Mouse (Mus musculus): ENCODE measurements around the gene Azin2. TPM values are rescaled to one million over a fixed set of nuclear protein-coding genes. Genes with fewer than 3 reads are reported as not detected.
A peak's percentile ranks its signal among the peaks of the same experiment; 100 is the strongest.

Gene Azin2
- polyA plus RNA-seq, 1 experiment from 2014 or later: 10.8 TPM

DNA sequence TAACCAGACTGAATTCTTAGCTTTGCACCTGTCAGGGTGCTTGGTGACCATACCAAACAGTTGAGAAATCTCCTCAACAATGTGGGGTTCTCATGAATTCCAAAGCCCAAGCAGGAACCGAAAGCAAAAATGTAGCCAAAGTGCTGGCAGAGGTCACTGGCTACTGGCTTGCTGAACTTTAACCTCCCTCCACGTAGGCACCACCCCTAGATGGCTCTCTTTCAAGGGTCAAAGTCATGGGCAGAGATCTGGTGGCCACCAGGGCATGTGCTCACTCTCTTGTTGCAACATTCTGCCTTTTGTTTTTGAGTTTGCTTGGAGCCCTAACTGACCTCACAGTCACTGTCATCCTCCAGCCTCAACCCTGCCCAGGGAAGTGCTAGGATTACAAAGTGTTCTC, 21.4 kb upstream of the Azin2 start:
- H3K4me2 ChIP-seq (replicated peaks; ENCODE audit: low read depth, low read length): no peak overlapping the region
- no peak overlapping the region for H3K4me3 ChIP-seq (ENCODE audit: low read depth, low read length)
- no peaks in the 10 kb centered on the region for H3K4me1 ChIP-seq (replicated peaks; ENCODE audit: control insufficient read depth, insufficient read depth, low read length)
- H3K27me3 ChIP-seq (ENCODE audit: control insufficient read depth, insufficient read depth, low read length): no peaks in the 10 kb centered on the region
- ATAC-seq (ENCODE audit: low FRiP score): no peak
- no peak for DNase-seq (ENCODE audit: low spot score)
- H3K9ac ChIP-seq (ENCODE audit: low read depth, low read length): no peak overlapping the region
- 69% methylated on average over 2 of the region's 2 CpGs for WGBS
- H3K27ac ChIP-seq (ENCODE audit: low read depth, low read length): no peak overlapping the region
- H3K36me3 ChIP-seq (ENCODE audit: control insufficient read depth, insufficient read depth, low read length): no peaks in the 10 kb centered on the region
- H3K9me3 ChIP-seq (ENCODE audit: control insufficient read depth, low read length): no peaks in the 10 kb centered on the region

DNA sequence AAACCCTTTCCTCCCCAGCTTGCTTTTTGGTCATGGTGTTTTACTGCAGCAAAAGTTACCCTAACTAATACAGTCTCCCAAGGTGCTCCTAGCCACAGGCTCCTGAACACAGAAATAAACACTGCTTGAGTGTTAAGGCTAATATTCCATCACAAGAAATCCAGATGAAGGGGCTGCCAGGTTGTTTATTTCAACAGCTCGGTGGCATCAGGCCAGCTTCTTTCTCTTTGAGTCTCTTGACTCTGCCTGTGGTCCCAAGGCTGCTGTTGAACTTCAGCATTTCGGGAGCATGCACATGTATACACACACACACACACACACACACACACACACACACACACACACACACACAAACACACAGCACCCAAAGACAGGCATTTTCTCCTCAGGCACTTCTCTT, 20.9 kb upstream of the Azin2 start:
- ATAC-seq (ENCODE audit: low FRiP score): no peak
- 93% methylated on average over 2 of the region's 2 CpGs for WGBS
- no peaks in the 10 kb centered on the region for H3K9me3 ChIP-seq (ENCODE audit: control insufficient read depth, low read length)
- H3K9ac ChIP-seq (ENCODE audit: low read depth, low read length): no peak overlapping the region
- no peaks in the 10 kb centered on the region for H3K36me3 ChIP-seq (ENCODE audit: control insufficient read depth, insufficient read depth, low read length)
- DNase-seq (ENCODE audit: low spot score): no peak
- no peak overlapping the region for H3K27ac ChIP-seq (ENCODE audit: low read depth, low read length)
- no peaks in the 10 kb centered on the region for H3K27me3 ChIP-seq (ENCODE audit: control insufficient read depth, insufficient read depth, low read length)
- no peak overlapping the region for H3K4me3 ChIP-seq (ENCODE audit: low read depth, low read length)
- no peak overlapping the region for H3K4me2 ChIP-seq (replicated peaks; ENCODE audit: low read depth, low read length)
- H3K4me1 ChIP-seq (replicated peaks; ENCODE audit: control insufficient read depth, insufficient read depth, low read length): no peaks in the 10 kb centered on the region

DNA sequence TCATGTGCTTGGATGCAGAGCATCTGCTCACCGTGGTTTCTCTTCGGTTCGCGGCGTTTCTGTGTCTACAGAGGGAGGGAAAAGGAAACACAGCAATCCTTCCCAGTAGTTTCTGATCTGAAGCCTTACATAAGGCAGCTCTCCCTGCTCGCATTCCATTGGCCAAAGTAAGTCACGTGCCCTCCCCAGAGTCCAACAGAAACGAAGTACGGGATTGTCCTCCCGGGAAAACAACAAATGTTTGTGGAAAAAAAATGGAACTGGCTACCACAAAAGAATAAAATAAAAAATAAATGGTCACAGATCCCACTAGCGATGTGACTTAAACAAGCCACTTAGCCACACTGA, 19.6 kb upstream of the Azin2 start:
- no peak for ATAC-seq (ENCODE audit: low FRiP score)
- H3K4me2 ChIP-seq (replicated peaks; ENCODE audit: low read depth, low read length): no peak overlapping the region

DNA sequence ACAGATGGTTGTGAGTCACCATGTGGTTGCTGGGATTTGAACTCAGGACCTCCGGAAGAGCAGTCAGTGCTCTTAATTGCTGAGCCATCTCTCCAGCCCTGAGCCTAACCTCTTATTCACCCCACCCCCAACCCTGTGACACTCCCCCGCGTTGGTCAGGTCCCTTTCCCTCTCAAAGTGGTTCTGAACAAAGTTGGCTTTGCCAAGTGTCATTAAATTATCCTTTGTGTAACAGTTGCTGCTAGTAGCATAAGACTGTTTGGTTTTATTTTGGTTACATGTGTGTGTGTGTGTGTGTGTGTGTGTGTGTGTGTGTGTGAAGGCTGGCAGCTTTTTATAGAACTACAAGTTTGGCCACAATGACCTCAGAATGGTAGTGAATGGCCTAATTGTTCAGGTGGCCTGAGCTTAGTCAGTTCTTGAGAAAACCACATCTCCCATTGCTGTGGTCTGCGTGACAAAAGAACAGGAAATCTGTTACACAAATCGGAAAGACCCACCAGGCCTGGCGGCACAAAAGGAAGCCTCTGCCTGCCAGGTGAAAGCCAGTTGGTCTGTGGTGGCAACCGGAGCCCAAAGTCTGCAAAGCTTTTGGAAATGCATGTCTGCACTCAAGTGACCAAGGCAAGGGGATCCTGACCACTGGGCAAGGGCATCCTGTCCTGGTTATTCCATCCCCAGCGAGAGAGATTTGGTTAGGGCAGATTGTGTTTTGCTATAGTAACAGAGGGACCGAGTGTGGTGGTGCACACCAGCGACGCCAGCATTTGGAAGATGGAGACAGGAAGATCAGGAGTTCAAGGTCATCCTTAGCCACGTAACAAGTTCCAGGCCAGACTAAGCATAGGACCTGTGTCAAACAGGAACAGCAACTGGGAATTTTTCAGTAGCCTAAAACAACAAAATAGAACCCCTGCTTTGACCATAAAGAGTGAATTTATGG, 18.9 kb upstream of the Azin2 start:
- no peak overlapping the region for H3K27ac ChIP-seq (ENCODE audit: low read depth, low read length)
- WGBS: 81% methylated on average over 12 of the region's 12 CpGs
- no peaks in the 10 kb centered on the region for H3K4me1 ChIP-seq (replicated peaks; ENCODE audit: control insufficient read depth, insufficient read depth, low read length)
- no peaks in the 10 kb centered on the region for H3K36me3 ChIP-seq (ENCODE audit: control insufficient read depth, insufficient read depth, low read length)
- no peak overlapping the region for H3K4me3 ChIP-seq (ENCODE audit: low read depth, low read length)
- DNase-seq (ENCODE audit: low spot score): no peak
- H3K9ac ChIP-seq (ENCODE audit: low read depth, low read length): no peak overlapping the region
- no peaks in the 10 kb centered on the region for H3K9me3 ChIP-seq (ENCODE audit: control insufficient read depth, low read length)
- no peak for ATAC-seq (ENCODE audit: low FRiP score)
- H3K27me3 ChIP-seq (ENCODE audit: control insufficient read depth, insufficient read depth, low read length): no peaks in the 10 kb centered on the region
- no peak overlapping the region for H3K4me2 ChIP-seq (replicated peaks; ENCODE audit: low read depth, low read length)

More for the DNA sequence above, 19.6 kb upstream of the Azin2 start:
- no peak overlapping the region for H3K4me3 ChIP-seq (ENCODE audit: low read depth, low read length)
- no peaks in the 10 kb centered on the region for H3K4me1 ChIP-seq (replicated peaks; ENCODE audit: control insufficient read depth, insufficient read depth, low read length)
- no peak overlapping the region for H3K27ac ChIP-seq (ENCODE audit: low read depth, low read length)
- no peak overlapping the region for H3K9ac ChIP-seq (ENCODE audit: low read depth, low read length)
- H3K9me3 ChIP-seq (ENCODE audit: control insufficient read depth, low read length): no peaks in the 10 kb centered on the region
- DNase-seq (ENCODE audit: low spot score): no peak
- no peaks in the 10 kb centered on the region for H3K36me3 ChIP-seq (ENCODE audit: control insufficient read depth, insufficient read depth, low read length)
- H3K27me3 ChIP-seq (ENCODE audit: control insufficient read depth, insufficient read depth, low read length): no peaks in the 10 kb centered on the region
- WGBS: 71% methylated on average over 11 of the region's 11 CpGs

DNA sequence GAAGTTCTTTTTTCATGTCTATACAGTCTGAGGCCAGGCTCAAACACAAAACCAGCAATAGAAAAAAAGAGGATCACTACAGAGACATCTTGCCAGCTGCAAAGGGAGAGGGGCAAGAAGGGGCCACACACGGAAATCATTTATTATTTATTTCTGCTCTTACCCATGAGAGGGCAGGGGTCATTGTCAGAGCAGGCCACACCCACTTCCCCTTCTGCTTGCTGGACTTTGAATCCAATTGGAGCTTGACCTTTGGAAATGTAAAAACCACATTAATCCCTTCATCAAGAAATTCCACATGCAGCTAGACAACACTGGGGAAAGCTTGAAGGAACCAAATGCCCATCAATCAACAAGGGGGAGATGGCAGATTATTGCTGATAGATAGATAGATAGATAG, 16.4 kb upstream of the Azin2 start:
- no peak overlapping the region for H3K4me2 ChIP-seq (replicated peaks; ENCODE audit: low read depth, low read length)
- no peak overlapping the region for H3K9ac ChIP-seq (ENCODE audit: low read depth, low read length)
- no peaks in the 10 kb centered on the region for H3K27me3 ChIP-seq (ENCODE audit: control insufficient read depth, insufficient read depth, low read length)
- no peak for DNase-seq (ENCODE audit: low spot score)
- H3K9me3 ChIP-seq (ENCODE audit: control insufficient read depth, low read length): no peaks in the 10 kb centered on the region
- no peak overlapping the region for H3K4me3 ChIP-seq (ENCODE audit: low read depth, low read length)
- H3K27ac ChIP-seq (ENCODE audit: low read depth, low read length): no peak overlapping the region
- H3K36me3 ChIP-seq (ENCODE audit: control insufficient read depth, insufficient read depth, low read length): no peaks in the 10 kb centered on the region
- no peaks in the 10 kb centered on the region for H3K4me1 ChIP-seq (replicated peaks; ENCODE audit: control insufficient read depth, insufficient read depth, low read length)
- ATAC-seq (ENCODE audit: low FRiP score): no peak
- WGBS: 46% methylated on average over 1 of the region's 1 CpGs

DNA sequence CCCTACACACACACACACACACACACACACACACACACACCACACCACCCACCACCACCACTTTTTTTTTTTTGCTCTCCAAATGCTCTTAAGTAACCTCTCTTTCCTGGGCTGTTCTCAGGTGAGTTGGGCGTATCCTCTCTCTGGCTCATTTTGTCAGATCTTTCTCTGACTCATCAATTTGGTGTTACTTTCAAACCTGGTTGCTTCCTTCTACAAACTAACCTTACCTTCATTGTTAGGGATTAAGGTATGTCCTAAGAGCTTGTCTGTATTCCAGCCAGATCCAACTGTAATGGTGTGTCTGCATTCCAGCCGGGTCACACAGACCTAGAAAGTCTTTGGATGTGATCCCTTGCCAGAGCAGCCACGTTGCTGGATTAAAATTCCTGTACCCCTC, 15.0 kb upstream of the Azin2 start:
- Histone ChIP-seq H3K4me2 (replicated peaks; ENCODE audit: low read depth, low read length) (no peak overlapping the region), H3K9me3 (ENCODE audit: control insufficient read depth, low read length) (no peaks in the 10 kb centered on the region), H3K4me3 (ENCODE audit: low read depth, low read length) (no peak overlapping the region), H3K27ac (ENCODE audit: low read depth, low read length) (no peak overlapping the region), H3K4me1 (replicated peaks; ENCODE audit: control insufficient read depth, insufficient read depth, low read length) (no peaks in the 10 kb centered on the region), H3K27me3 (ENCODE audit: control insufficient read depth, insufficient read depth, low read length) (no peaks in the 10 kb centered on the region), H3K36me3 (ENCODE audit: control insufficient read depth, insufficient read depth, low read length) (no peaks in the 10 kb centered on the region), H3K9ac (ENCODE audit: low read depth, low read length) (no peak overlapping the region)
- WGBS: 77% methylated on average over 3 of the region's 3 CpGs
- no peak for DNase-seq (ENCODE audit: low spot score)
- no peak for ATAC-seq (ENCODE audit: low FRiP score)

DNA sequence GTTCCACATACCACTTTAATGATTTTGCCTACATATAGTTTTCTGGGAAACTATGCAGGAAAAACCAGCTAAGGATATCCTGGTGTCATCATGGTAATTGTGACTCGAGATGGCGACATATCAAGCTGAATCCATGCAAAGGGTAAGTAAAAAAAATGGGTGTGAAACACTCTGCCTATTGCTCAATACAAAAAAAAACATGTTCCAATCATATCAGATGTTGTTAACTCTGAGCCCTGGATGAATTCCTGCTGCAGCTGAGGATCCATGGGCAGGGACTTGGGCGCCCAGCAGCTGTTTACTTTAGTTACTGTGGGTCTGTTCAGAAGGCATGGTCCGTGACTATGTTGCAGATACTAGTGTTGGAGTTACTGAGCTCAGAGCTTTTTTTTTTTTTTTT, 14.3 kb upstream of the Azin2 start:
- Histone ChIP-seq H3K4me1 (replicated peaks; ENCODE audit: control insufficient read depth, insufficient read depth, low read length) (no peaks in the 10 kb centered on the region), H3K9ac (ENCODE audit: low read depth, low read length) (no peak overlapping the region), H3K4me2 (replicated peaks; ENCODE audit: low read depth, low read length) (no peak overlapping the region), H3K27ac (ENCODE audit: low read depth, low read length) (no peak overlapping the region), H3K27me3 (ENCODE audit: control insufficient read depth, insufficient read depth, low read length) (no peaks in the 10 kb centered on the region), H3K36me3 (ENCODE audit: control insufficient read depth, insufficient read depth, low read length) (no peaks in the 10 kb centered on the region), H3K9me3 (ENCODE audit: control insufficient read depth, low read length) (no peaks in the 10 kb centered on the region), H3K4me3 (ENCODE audit: low read depth, low read length) (no peak overlapping the region)
- WGBS: 91% methylated on average over 4 of the region's 4 CpGs
- no peak for DNase-seq (ENCODE audit: low spot score)
- no peak for ATAC-seq (ENCODE audit: low FRiP score)

DNA sequence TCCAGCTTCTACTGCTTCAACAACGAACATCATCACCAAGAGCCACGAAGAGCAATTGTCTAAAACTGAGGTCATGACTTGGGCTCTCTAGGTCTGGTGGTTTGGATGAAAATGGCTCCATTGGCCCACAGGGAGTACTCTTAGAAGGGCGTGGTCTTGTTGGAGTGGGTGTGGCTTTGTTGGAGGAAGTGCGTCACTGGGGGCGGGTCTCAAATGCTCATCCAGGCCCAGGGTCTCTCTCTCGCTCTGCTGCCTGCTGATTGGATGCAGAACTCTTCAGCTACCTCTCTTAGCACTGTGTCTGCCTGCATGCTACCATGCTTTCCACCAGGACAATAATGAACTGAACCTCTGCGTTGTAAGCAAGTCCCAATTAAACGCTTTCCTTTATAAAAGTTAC, 12.4 kb upstream of the Azin2 start:
- 85% methylated on average over 8 of the region's 8 CpGs for WGBS
- H3K4me1 ChIP-seq (replicated peaks; ENCODE audit: control insufficient read depth, insufficient read depth, low read length): no peaks in the 10 kb centered on the region
- no peaks in the 10 kb centered on the region for H3K36me3 ChIP-seq (ENCODE audit: control insufficient read depth, insufficient read depth, low read length)
- no peak overlapping the region for H3K27ac ChIP-seq (ENCODE audit: low read depth, low read length)
- no peak overlapping the region for H3K9ac ChIP-seq (ENCODE audit: low read depth, low read length)
- no peaks in the 10 kb centered on the region for H3K27me3 ChIP-seq (ENCODE audit: control insufficient read depth, insufficient read depth, low read length)
- H3K9me3 ChIP-seq (ENCODE audit: control insufficient read depth, low read length): no peaks in the 10 kb centered on the region
- no peak overlapping the region for H3K4me2 ChIP-seq (replicated peaks; ENCODE audit: low read depth, low read length)
- ATAC-seq (ENCODE audit: low FRiP score): no peak
- H3K4me3 ChIP-seq (ENCODE audit: low read depth, low read length): no peak overlapping the region
- DNase-seq (ENCODE audit: low spot score): no peak

DNA sequence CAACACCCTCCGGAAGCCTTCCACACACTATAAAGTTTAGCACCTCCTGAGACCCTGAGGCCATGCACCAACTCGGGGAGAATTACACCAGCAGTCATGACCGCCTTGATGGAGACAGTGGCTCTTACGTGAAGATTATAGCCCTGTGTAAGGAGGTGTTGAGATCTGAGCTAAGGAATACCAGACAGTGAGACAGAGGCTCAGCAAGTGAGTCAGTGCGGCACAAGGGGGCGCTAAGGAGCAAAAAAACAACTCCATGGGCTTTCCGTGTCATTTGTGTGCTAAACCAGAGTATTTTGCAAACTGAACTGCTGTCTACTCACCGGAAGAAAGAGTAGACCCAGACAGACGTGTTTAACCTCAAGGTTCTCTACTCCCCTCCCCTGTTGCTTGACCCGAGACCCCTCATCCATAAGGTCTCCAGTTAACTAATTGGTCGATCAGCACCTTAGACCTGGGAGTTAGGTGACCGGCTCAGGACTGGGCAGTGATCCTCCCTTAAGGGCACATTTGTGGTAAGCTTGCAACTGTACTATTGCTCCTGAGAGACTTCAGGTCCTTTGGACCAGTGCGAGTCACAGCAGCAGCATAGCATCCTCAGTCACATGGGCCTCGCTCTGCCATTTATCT, 8.9 kb upstream of the Azin2 start:
- no peaks in the 10 kb centered on the region for H3K36me3 ChIP-seq (ENCODE audit: control insufficient read depth, insufficient read depth, low read length)
- no peak overlapping the region for H3K9ac ChIP-seq (ENCODE audit: low read depth, low read length)
- no peak overlapping the region for H3K4me3 ChIP-seq (ENCODE audit: low read depth, low read length)
- 45% methylated on average over 14 of the region's 14 CpGs for WGBS
- no peak for ATAC-seq (ENCODE audit: low FRiP score)
- H3K4me2 ChIP-seq (replicated peaks; ENCODE audit: low read depth, low read length): no peak overlapping the region
- no peaks in the 10 kb centered on the region for H3K27me3 ChIP-seq (ENCODE audit: control insufficient read depth, insufficient read depth, low read length)
- H3K27ac ChIP-seq (ENCODE audit: low read depth, low read length): no peak overlapping the region
- no peaks in the 10 kb centered on the region for H3K9me3 ChIP-seq (ENCODE audit: control insufficient read depth, low read length)
- DNase-seq (ENCODE audit: low spot score): peak; percentile 86
- H3K4me1 ChIP-seq (replicated peaks; ENCODE audit: control insufficient read depth, insufficient read depth, low read length): no peaks in the 10 kb centered on the region

Measured in hindbrain, embryonic 11.5 days (tissue).